Mouse (Mus musculus): ENCODE measurements around the gene Olfr350.

Olfr350 gene

GRCm38 (mm10) chr2:36846010-36846409, at the start of gene Olfr350:
Olfr350 (plus strand) TSS chr2:36846310.
- no peak for DNase-seq

GRCm38 (mm10) chr2:36816932-36817331, 29.2 kb upstream of the Olfr350 start, which contains the start of gene Olfr3:
Olfr3 (minus strand) TSS chr2:36817032.
- DNase-seq = no peak

GRCm38 (mm10) chr2:36862560-36862959, 16.4 kb downstream of the Olfr350 start, which contains the start of gene Olfr351:
Olfr351 (minus strand) TSS chr2:36862660.
- DNase-seq = no peak

GRCm38 (mm10) chr2:36868160-36868559, 22.1 kb downstream of the Olfr350 start, which contains the start of gene Olfr352:
Olfr352 (plus strand) TSS chr2:36868460.
- DNase-seq = no peak

GRCm38 (mm10) chr2:36892836-36893235, 46.7 kb downstream of the Olfr350 start, which contains the start of gene Olfr353:
Olfr353 (minus strand) TSS chr2:36892936.
- DNase-seq = no peak

- no peak for DNase-seq
These were observed 51.0 kb downstream of the Olfr350 start for GRCm38 (mm10) chr2:36897114-36897513.
